8 mouse cellular contexts compared by ENCODE assay signal in the genomic region with DNA sequence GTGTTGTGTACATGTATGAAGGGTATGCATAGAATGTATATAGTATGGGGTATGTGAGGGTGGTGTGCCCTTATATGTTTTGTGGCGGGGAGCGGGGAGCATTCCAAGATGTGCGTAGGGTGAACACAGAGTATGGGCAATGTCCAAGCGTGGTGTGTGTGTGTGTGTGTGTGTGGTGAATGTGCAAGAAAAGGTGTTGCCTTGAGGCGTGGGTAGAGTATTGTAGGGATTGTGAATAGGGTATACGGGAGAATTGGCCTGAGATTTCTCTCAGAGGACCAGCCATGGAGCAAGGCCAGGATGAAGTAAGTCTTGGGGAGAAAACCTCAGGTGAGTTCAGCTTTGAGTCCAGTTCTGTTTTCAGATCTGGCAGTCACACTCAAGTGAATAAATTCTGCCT. TPM values are rescaled to one million over a fixed set of nuclear protein-coding genes. Genes with fewer than 3 reads are reported as not detected.
DNase-seq lines count a peak whose midpoint lies in the region; ATAC-seq and TF ChIP-seq lines count a peak whose summit lies in the region.

No protein-coding gene starts in this region.

- TF ChIP-seq CTCF in kidney, adult 2 months (conservative IDR thresholded peaks at IDR 0.05; ENCODE audit: insufficient read depth, insufficient read length, low read depth, low read length), result no peak

- no peak overlapping the region for H3K27ac ChIP-seq in kidney, adult 2 months (ENCODE audit: insufficient read depth, low read depth, low read length)
- no peak overlapping the region for H3K27ac ChIP-seq in brown adipose tissue, adult 24 weeks (replicated peaks; ENCODE audit: low read depth, low read length)
- no peak overlapping the region for H3K27ac ChIP-seq in hindbrain, embryonic 12.5 days
- no peak overlapping the region for H3K27ac ChIP-seq in midbrain, embryonic 13.5 days

- H3K9ac ChIP-seq in hindbrain, embryonic 12.5 days, result no peak overlapping the region
- H3K9ac ChIP-seq in midbrain, embryonic 13.5 days (replicated peaks), result no peak overlapping the region

- no peak for ATAC-seq in hindbrain, embryonic 12.5 days (ENCODE audit: low FRiP score)
- peak; percentile 41; the same call in 1 of the 2 replicates for ATAC-seq in midbrain, embryonic 13.5 days

- H3K9me3 ChIP-seq in hindbrain, embryonic 12.5 days (replicated peaks), result no peaks in the 10 kb centered on the region
- no peaks in the 10 kb centered on the region for H3K9me3 ChIP-seq in midbrain, embryonic 13.5 days

- peaks cover 3% of the 10 kb centered on the region; the same call in 1 of the 2 replicates for H3K27me3 ChIP-seq in kidney, adult 2 months (replicated peaks; ENCODE audit: control insufficient read depth, insufficient read depth, low read length)
- H3K27me3 ChIP-seq in hindbrain, embryonic 12.5 days, result peaks cover 91% of the 10 kb centered on the region
- H3K27me3 ChIP-seq in midbrain, embryonic 13.5 days, result peaks cover 94% of the 10 kb centered on the region

- peak overlapping the region; percentile 97 for H3K4me2 ChIP-seq in hindbrain, embryonic 12.5 days (replicated peaks)
- peak overlapping the region; percentile 88 for H3K4me2 ChIP-seq in midbrain, embryonic 13.5 days (replicated peaks)

- TF ChIP-seq POLR2A in kidney, adult 2 months (IDR thresholded peaks at IDR 0.05; ENCODE audit: low read depth, low read length), result no peak

- no peaks in the 10 kb centered on the region for H3K36me3 ChIP-seq in kidney, adult 2 months (ENCODE audit: control insufficient read depth, insufficient read depth, low read length)
- no peaks in the 10 kb centered on the region for H3K36me3 ChIP-seq in hindbrain, embryonic 12.5 days
- H3K36me3 ChIP-seq in midbrain, embryonic 13.5 days, result no peaks in the 10 kb centered on the region

- DNase-seq in kidney, adult 2 months, result no peak
- no peak for DNase-seq in kidney, postnatal 10 days
- DNase-seq in thymus, adult 18-20 months, result no peak
- DNase-seq in adrenal gland, adult 8-10 months, result no peak
- DNase-seq in kidney, postnatal 14 days, result no peak

- H3K4me1 ChIP-seq in kidney, adult 2 months (ENCODE audit: control insufficient read depth, insufficient read depth, low read length), result peaks cover 3% of the 10 kb centered on the region; the same call in 1 of the 2 replicates
- peaks cover 10% of the 10 kb centered on the region; the same call in 1 of the 2 replicates for H3K4me1 ChIP-seq in brown adipose tissue, adult 24 weeks (ENCODE audit: control insufficient read depth, insufficient read depth, insufficient read length, low read length)
- peaks cover 29% of the 10 kb centered on the region for H3K4me1 ChIP-seq in hindbrain, embryonic 12.5 days
- H3K4me1 ChIP-seq in midbrain, embryonic 13.5 days (replicated peaks), result peaks cover 35% of the 10 kb centered on the region

- H3K4me3 ChIP-seq in kidney, adult 2 months (ENCODE audit: insufficient read depth, low read depth, low read length), result peak overlapping the region; percentile 27
- peak overlapping the region; percentile 68 for H3K4me3 ChIP-seq in brown adipose tissue, adult 24 weeks (ENCODE audit: insufficient read depth, low read depth, low read length)
- H3K4me3 ChIP-seq in hindbrain, embryonic 12.5 days, result peak overlapping the region; percentile 62
- peak overlapping the region; percentile 63 for H3K4me3 ChIP-seq in midbrain, embryonic 13.5 days (replicated peaks)

- WGBS in kidney, adult 2 months, result 4% methylated on average over 6 of the region's 6 CpGs
- WGBS in hindbrain, embryonic 12.5 days, result 7% methylated on average over 6 of the region's 6 CpGs
- 5% methylated on average over 6 of the region's 6 CpGs for WGBS in midbrain, embryonic 13.5 days

RNA-seq across cellular contexts. Expression of gene Gm42517, which starts 0.7 kb away (rescaled TPM):
- 0.59 and 0.95 TPM in 2 replicates for polyA plus RNA-seq in kidney, adult 2 months (2012; rRNA removed)
- 0.83 and 1.1 TPM in 2 replicates for polyA plus RNA-seq in brown adipose tissue, adult 24 weeks (2012; ENCODE audit: insufficient read depth, insufficient read length, missing spikeins)
- 0.14 and 0.40 TPM in 2 replicates for polyA plus RNA-seq in hindbrain, embryonic 12.5 days (2016; fragmentation: Nextera tagmentation; extraction: Ambion mirVana)
- 0.53 and 0.61 TPM in 2 replicates for polyA plus RNA-seq in midbrain, embryonic 13.5 days (2015; fragmentation: Nextera tagmentation; extraction: Ambion mirVana)
- 1 to 10 TPM; 2.5 to 4.6 (median 3.9) TPM for total RNA-seq in adrenal gland, adult 8-10 months (2022)

RNA-seq across cellular contexts. Expression of gene Pde6b, which starts 19.7 kb away (rescaled TPM):
- not detected in 2 replicates for polyA plus RNA-seq in kidney, adult 2 months (2012; rRNA removed)
- polyA plus RNA-seq in brown adipose tissue, adult 24 weeks (2012; ENCODE audit: insufficient read depth, insufficient read length, missing spikeins), result not detected in 2 replicates
- 0.31 and 0.35 TPM in 2 replicates for polyA plus RNA-seq in hindbrain, embryonic 12.5 days (2016; fragmentation: Nextera tagmentation; extraction: Ambion mirVana)
- 0.17 and 0.48 TPM in 2 replicates for polyA plus RNA-seq in midbrain, embryonic 13.5 days (2015; fragmentation: Nextera tagmentation; extraction: Ambion mirVana)
- not detected for total RNA-seq in adrenal gland, adult 8-10 months (2022)

RNA-seq across cellular contexts. Expression of gene Pigg, which starts 56.0 kb away (rescaled TPM):
- 16.6 and 18.7 TPM in 2 replicates for polyA plus RNA-seq in kidney, adult 2 months (2012; rRNA removed)
- 6.2 and 7.6 TPM in 2 replicates for polyA plus RNA-seq in brown adipose tissue, adult 24 weeks (2012; ENCODE audit: insufficient read depth, insufficient read length, missing spikeins)
- polyA plus RNA-seq in hindbrain, embryonic 12.5 days (2016; fragmentation: Nextera tagmentation; extraction: Ambion mirVana), result 6.7 and 7.0 TPM in 2 replicates
- 6.0 and 6.1 TPM in 2 replicates for polyA plus RNA-seq in midbrain, embryonic 13.5 days (2015; fragmentation: Nextera tagmentation; extraction: Ambion mirVana)
- 10 to 100 TPM; 13.5 to 18.2 (median 15.5) TPM for total RNA-seq in adrenal gland, adult 8-10 months (2022)
